Mouse (Mus musculus): ENCODE data around the gene Psmg1. TPM values are rescaled to one million over a fixed set of nuclear protein-coding genes. Genes with fewer than 3 reads are reported as not detected.
A peak's percentile ranks its signal among the peaks of the same experiment; 100 is the strongest.
"Not testable (repeated sequence)": the region's sequence is repeated elsewhere in the genome, so short reads cannot be mapped to it uniquely, and the experiment has no call there.

The Psmg1 gene
- polyA plus RNA-seq, 1 experiment: 61.0 TPM

GRCm38 (mm10) chr16:95970841-95971240 lies 19.9 kb downstream of the Psmg1 start:
- TF ChIP-seq MYOD1 (IDR thresholded peaks at IDR 0.05; ENCODE audit: control insufficient read depth, insufficient read length, low read depth) (no peak), CTCF (IDR thresholded peaks at IDR 0.05; ENCODE audit: control insufficient read depth, insufficient read depth, insufficient read length) (no peak), CEBPB (IDR thresholded peaks at IDR 0.05; ENCODE audit: low read depth) (no peak), MAX (IDR thresholded peaks at IDR 0.05) (no peak), FOSL1 (IDR thresholded peaks at IDR 0.05; ENCODE audit: insufficient read depth, low read length, poor library complexity, severe bottlenecking) (no peak), MYOG (IDR thresholded peaks at IDR 0.05; ENCODE audit: control insufficient read depth, extremely low read depth, insufficient read length) (no peak)
- Histone ChIP-seq H3K4me3 (ENCODE audit: insufficient read depth, poor library complexity, severe bottlenecking) (no peak overlapping the region), H3K36me3 (ENCODE audit: control insufficient read depth, insufficient read depth) (no peaks in the 10 kb centered on the region), H3ac (ENCODE audit: control insufficient read depth, insufficient read length, low read depth) (no peak overlapping the region), H3K79me3 (ENCODE audit: low read depth) (no peaks in the 10 kb centered on the region), H3K27me3 (ENCODE audit: control insufficient read depth, insufficient read depth, insufficient read length) (no peaks in the 10 kb centered on the region), H3K79me2 (ENCODE audit: control insufficient read depth, insufficient read depth) (no peaks in the 10 kb centered on the region)

GRCm38 (mm10) chr16:95967455-95967854 lies 23.3 kb downstream of the Psmg1 start:
- no peaks in the 10 kb centered on the region for H3K79me2 ChIP-seq (ENCODE audit: control insufficient read depth, insufficient read depth)
- H3K4me3 ChIP-seq (ENCODE audit: insufficient read depth, poor library complexity, severe bottlenecking): no peak overlapping the region
- H3K27me3 ChIP-seq (ENCODE audit: control insufficient read depth, insufficient read depth, insufficient read length): no peaks in the 10 kb centered on the region
- no peak overlapping the region for H3ac ChIP-seq (ENCODE audit: control insufficient read depth, insufficient read length, low read depth)
- TF ChIP-seq CTCF (IDR thresholded peaks at IDR 0.05; ENCODE audit: control insufficient read depth, insufficient read depth, insufficient read length) (no peak), MYOD1 (IDR thresholded peaks at IDR 0.05; ENCODE audit: control insufficient read depth, insufficient read length, low read depth) (no peak), CEBPB (IDR thresholded peaks at IDR 0.05; ENCODE audit: low read depth) (no peak), MYOG (IDR thresholded peaks at IDR 0.05; ENCODE audit: control insufficient read depth, extremely low read depth, insufficient read length) (no peak), USF1 (IDR thresholded peaks at IDR 0.05; ENCODE audit: low read depth) (no peak), FOSL1 (IDR thresholded peaks at IDR 0.05; ENCODE audit: insufficient read depth, low read length, poor library complexity, severe bottlenecking) (no peak), MAX (IDR thresholded peaks at IDR 0.05) (no peak)
- no peaks in the 10 kb centered on the region for H3K36me3 ChIP-seq (ENCODE audit: control insufficient read depth, insufficient read depth)
- H3K79me3 ChIP-seq (ENCODE audit: low read depth): no peaks in the 10 kb centered on the region

GRCm38 (mm10) chr16:95964427-95965023 lies 26.2 kb downstream of the Psmg1 start:
- no peak overlapping the region for H3K4me3 ChIP-seq (ENCODE audit: insufficient read depth, poor library complexity, severe bottlenecking)
- TF ChIP-seq MAX (IDR thresholded peaks at IDR 0.05): no peak
- no peak for TF ChIP-seq MYOD1 (IDR thresholded peaks at IDR 0.05; ENCODE audit: control insufficient read depth, insufficient read length, low read depth)
- peak; percentile 47 for TF ChIP-seq CTCF (IDR thresholded peaks at IDR 0.05; ENCODE audit: control insufficient read depth, insufficient read depth, insufficient read length)
- no peak for TF ChIP-seq MYOG (IDR thresholded peaks at IDR 0.05; ENCODE audit: control insufficient read depth, extremely low read depth, insufficient read length)
- TF ChIP-seq USF1 (IDR thresholded peaks at IDR 0.05; ENCODE audit: low read depth): no peak
- no peak overlapping the region for H3ac ChIP-seq (ENCODE audit: control insufficient read depth, insufficient read length, low read depth)
- no peaks in the 10 kb centered on the region for H3K27me3 ChIP-seq (ENCODE audit: control insufficient read depth, insufficient read depth, insufficient read length)
- H3K79me2 ChIP-seq (ENCODE audit: control insufficient read depth, insufficient read depth): no peaks in the 10 kb centered on the region
- H3K79me3 ChIP-seq (ENCODE audit: low read depth): no peaks in the 10 kb centered on the region
- H3K36me3 ChIP-seq (ENCODE audit: control insufficient read depth, insufficient read depth): no peaks in the 10 kb centered on the region

- not testable (repeated sequence) for H3K36me3 ChIP-seq (ENCODE audit: control insufficient read depth, insufficient read depth); H3K4me3 ChIP-seq (ENCODE audit: insufficient read depth, poor library complexity, severe bottlenecking); H3ac ChIP-seq (ENCODE audit: control insufficient read depth, insufficient read length, low read depth); H3K79me3 ChIP-seq (ENCODE audit: low read depth); H3K27me3 ChIP-seq (ENCODE audit: control insufficient read depth, insufficient read depth, insufficient read length); H3K79me2 ChIP-seq (ENCODE audit: control insufficient read depth, insufficient read depth)
Observed at GRCm38 (mm10) chr16:95961484-95961883, 29.3 kb downstream of the Psmg1 start.

- H3K36me3 ChIP-seq (ENCODE audit: control insufficient read depth, insufficient read depth); H3K4me3 ChIP-seq (ENCODE audit: insufficient read depth, poor library complexity, severe bottlenecking); H3ac ChIP-seq (ENCODE audit: control insufficient read depth, insufficient read length, low read depth); H3K79me3 ChIP-seq (ENCODE audit: low read depth); H3K27me3 ChIP-seq (ENCODE audit: control insufficient read depth, insufficient read depth, insufficient read length); H3K79me2 ChIP-seq (ENCODE audit: control insufficient read depth, insufficient read depth): not testable (repeated sequence)
Observed at GRCm38 (mm10) chr16:95960689-95961088, 30.1 kb downstream of the Psmg1 start.

- H3ac ChIP-seq (ENCODE audit: control insufficient read depth, insufficient read length, low read depth): no peak overlapping the region
- no peaks in the 10 kb centered on the region for H3K79me2 ChIP-seq (ENCODE audit: control insufficient read depth, insufficient read depth)
- no peak overlapping the region for H3K4me3 ChIP-seq (ENCODE audit: insufficient read depth, poor library complexity, severe bottlenecking)
- H3K79me3 ChIP-seq (ENCODE audit: low read depth): no peaks in the 10 kb centered on the region
- TF ChIP-seq CTCF (IDR thresholded peaks at IDR 0.05; ENCODE audit: control insufficient read depth, insufficient read depth, insufficient read length) (no peak), MAX (IDR thresholded peaks at IDR 0.05) (no peak), CEBPB (IDR thresholded peaks at IDR 0.05; ENCODE audit: low read depth) (no peak), FOSL1 (IDR thresholded peaks at IDR 0.05; ENCODE audit: insufficient read depth, low read length, poor library complexity, severe bottlenecking) (no peak), USF1 (IDR thresholded peaks at IDR 0.05; ENCODE audit: low read depth) (no peak), MYOD1 (IDR thresholded peaks at IDR 0.05; ENCODE audit: control insufficient read depth, insufficient read length, low read depth) (no peak), MYOG (IDR thresholded peaks at IDR 0.05; ENCODE audit: control insufficient read depth, extremely low read depth, insufficient read length) (no peak)
- H3K27me3 ChIP-seq (ENCODE audit: control insufficient read depth, insufficient read depth, insufficient read length): no peaks in the 10 kb centered on the region
- no peaks in the 10 kb centered on the region for H3K36me3 ChIP-seq (ENCODE audit: control insufficient read depth, insufficient read depth)
Observed at GRCm38 (mm10) chr16:95958080-95958479, 32.7 kb downstream of the Psmg1 start.

Data from C2C12 (cell line).